Mouse (Mus musculus) embryonic stem cell, embryonic (primary cell): ENCODE data around the gene Gm4707.

Experiments
- CTCF ChIA-PET, 4 experiments: fragments of 300-600 bp in 2 of 4; fragments of 350-600 bp in 2 of 4; sonication (Branson Sonifier 250); formaldehyde crosslinking; loops; one replicate each; lab custom pipeline; 2022; ENCODE audit warnings: inconsistent platforms in 2 of 4; lab: Charles Lee
- POLR2A ChIA-PET, 4 experiments: fragments of 300-600 bp in 2 of 4; fragments of 350-600 bp in 2 of 4; sonication (Branson Sonifier 250); formaldehyde crosslinking; loops; one replicate each; lab custom pipeline; 2022; ENCODE audit warnings: antibody characterized with exemption in 4 of 4, inconsistent platforms in 1 of 4; lab: Charles Lee

Gene Gm4707

GRCm38 (mm10) chr17:71459818-71460217, at the start of gene Gm4707:
Gene Gm4707, minus strand, starts transcription at chr17:71459918.
- ChIA-PET CTCF (no interaction called here), POLR2A (interaction anchor here in 1 of 4 experiments (0.9 to 3.4 kb wide), 4 partner anchors 13 to 45 kb away, joined by 3 to 13 read pairs (median 4); partner anchors contain the start of gene Smchd1)

GRCm38 (mm10) chr17:71506832-71507231, 47.1 kb upstream of the Gm4707 start:
- POLR2A ChIA-PET: interaction anchor here in 1 of 4 experiments (1.3 to 2.4 kb wide), 3 partner anchors 9 to 32 kb away, joined by 3 to 7 read pairs (median 3); partner anchors contain the start of gene Smchd1
- CTCF ChIA-PET: no interaction called here

GRCm38 (mm10) chr17:71495784-71496183, 36.1 kb upstream of the Gm4707 start:
- ChIA-PET CTCF (no interaction called here), POLR2A (interaction anchor here in 1 of 4 experiments (2.2 kb wide), 1 partner anchor 10 kb away, joined by 4 read pairs; no protein-coding TSS in a partner anchor)

- CTCF ChIA-PET: interaction anchor here in 1 of 4 experiments (0.7 kb wide), 1 partner anchor 267 kb away, joined by 13 read pairs; no protein-coding TSS in a partner anchor
- POLR2A ChIA-PET: interaction anchor here in 3 of 4 experiments (0.6 to 1.3 kb wide), 4 partner anchors 9 to 60 kb away, joined by 3 to 5 read pairs (median 3); partner anchors contain the start of gene Smchd1 (in 1 of the 3)
Observed at GRCm38 (mm10) chr17:71491332-71491686, 31.6 kb upstream of the Gm4707 start.

- ChIA-PET CTCF (interaction anchor here in 1 of 4 experiments (0.7 kb wide), 1 partner anchor 266 kb away, joined by 13 read pairs; no protein-coding TSS in a partner anchor), POLR2A (interaction anchor here in 3 of 4 experiments (0.6 to 1.3 kb wide), 5 partner anchors 9 to 61 kb away, joined by 3 to 5 read pairs (median 3); partner anchors contain the start of gene Smchd1 (in 1 of the 3))
Observed at GRCm38 (mm10) chr17:71490666-71491331, 31.1 kb upstream of the Gm4707 start.

- POLR2A ChIA-PET: interaction anchor here in 1 of 4 experiments (0.7 kb wide), 1 partner anchor 33 kb away, joined by 3 read pairs; no protein-coding TSS in a partner anchor
- CTCF ChIA-PET: no interaction called here
Observed at GRCm38 (mm10) chr17:71489703-71490461, 30.2 kb upstream of the Gm4707 start.

- CTCF ChIA-PET: interaction anchor here in 2 of 4 experiments (0.6 to 1.2 kb wide), 2 partner anchors 11 to 59 kb away, joined by 3 read pairs; partner anchors contain the start of gene Smchd1 (in 1 of the 2)
Observed at GRCm38 (mm10) chr17:71486231-71486851, 26.6 kb upstream of the Gm4707 start.

GRCm38 (mm10) chr17:71485791-71486230, 26.1 kb upstream of the Gm4707 start:
- CTCF ChIA-PET: interaction anchor here in 2 of 4 experiments (0.6 to 1.2 kb wide), 2 partner anchors 10 to 60 kb away, joined by 3 read pairs; partner anchors contain the start of gene Smchd1 (in 1 of the 2)
- POLR2A ChIA-PET: interaction anchor here in 3 of 4 experiments (0.9 to 2.2 kb wide), 17 partner anchors 9 to 302 kb away, joined by 3 to 23 read pairs (median 4); partner anchors contain the start of genes Ndc80 (in 3 of the 3) and Smchd1 (in 3 of the 3)

More at GRCm38 (mm10) chr17:71486231-71486851, 26.6 kb upstream of the Gm4707 start:
- POLR2A ChIA-PET: interaction anchor here in 3 of 4 experiments (0.9 to 2.2 kb wide), 17 partner anchors 8 to 303 kb away, joined by 3 to 23 read pairs (median 4); partner anchors contain the start of genes Ndc80 (in 3 of the 3) and Smchd1 (in 3 of the 3)

- CTCF ChIA-PET: interaction anchor here in 1 of 4 experiments (0.6 kb wide), 1 partner anchor 1055 kb away, joined by 4 read pairs; no protein-coding TSS in a partner anchor
- POLR2A ChIA-PET: no interaction called here
Observed at GRCm38 (mm10) chr17:71484711-71485110, 25.0 kb upstream of the Gm4707 start.

GRCm38 (mm10) chr17:71483418-71484060, 23.8 kb upstream of the Gm4707 start:
- ChIA-PET POLR2A (interaction anchor here in 1 of 4 experiments (0.6 kb wide), 4 partner anchors 146 to 263 kb away, joined by 3 read pairs; no protein-coding TSS in a partner anchor), CTCF (interaction anchor here in 2 of 4 experiments (0.6 to 0.7 kb wide), 2 partner anchors 93 to 1105 kb away, joined by 3 to 4 read pairs; no protein-coding TSS in a partner anchor)

GRCm38 (mm10) chr17:71479381-71479901, 19.7 kb upstream of the Gm4707 start:
- CTCF ChIA-PET: interaction anchor here in 2 of 4 experiments (0.6 to 0.7 kb wide), 3 partner anchors 72 to 700 kb away, joined by 3 to 10 read pairs (median 6); partner anchors contain the start of gene Spdya (in 1 of the 2)
- POLR2A ChIA-PET: interaction anchor here in 3 of 4 experiments (0.6 to 2.4 kb wide), 14 partner anchors 11 to 493 kb away, joined by 3 to 8 read pairs (median 4); partner anchors contain the start of gene Ndc80 (in 3 of the 3)

GRCm38 (mm10) chr17:71477481-71477880, 17.8 kb upstream of the Gm4707 start:
- POLR2A ChIA-PET: interaction anchor here in 3 of 4 experiments (0.7 to 4.7 kb wide), 5 partner anchors 48 to 629 kb away, joined by 3 to 18 read pairs (median 3); partner anchors contain the start of gene Ndc80 (in 1 of the 3)
- CTCF ChIA-PET: no interaction called here

GRCm38 (mm10) chr17:71476346-71477020, 16.8 kb upstream of the Gm4707 start:
- POLR2A ChIA-PET: interaction anchor here in 3 of 4 experiments (1.2 to 4.7 kb wide), 8 partner anchors 10 to 76 kb away, joined by 3 to 23 read pairs (median 9); partner anchors contain the start of genes Ndc80 (in 3 of the 3), Spdya (in 2 of the 3) and Gm4707 (in 1 of the 3)
- CTCF ChIA-PET: interaction anchor here in 1 of 4 experiments (0.7 kb wide), 1 partner anchor 351 kb away, joined by 6 read pairs; no protein-coding TSS in a partner anchor

- CTCF ChIA-PET: interaction anchor here in 2 of 4 experiments (0.7 to 1.2 kb wide), 2 partner anchors 10 to 164 kb away, joined by 3 to 9 read pairs; partner anchors contain the start of gene Emilin2 (in 1 of the 2)
- POLR2A ChIA-PET: interaction anchor here in 3 of 4 experiments (0.6 to 4.7 kb wide), 20 partner anchors 10 to 473 kb away, joined by 3 to 23 read pairs (median 4); partner anchors contain the start of genes Ndc80 (in 3 of the 3), Spdya (in 2 of the 3), Gm4707 (in 1 of the 3) and Myl12a (in 1 of the 3)
Observed at GRCm38 (mm10) chr17:71475705-71476089, 16.0 kb upstream of the Gm4707 start.
